Comparison of ENCODE assay signal across 10 mouse cellular contexts in the genomic region with DNA sequence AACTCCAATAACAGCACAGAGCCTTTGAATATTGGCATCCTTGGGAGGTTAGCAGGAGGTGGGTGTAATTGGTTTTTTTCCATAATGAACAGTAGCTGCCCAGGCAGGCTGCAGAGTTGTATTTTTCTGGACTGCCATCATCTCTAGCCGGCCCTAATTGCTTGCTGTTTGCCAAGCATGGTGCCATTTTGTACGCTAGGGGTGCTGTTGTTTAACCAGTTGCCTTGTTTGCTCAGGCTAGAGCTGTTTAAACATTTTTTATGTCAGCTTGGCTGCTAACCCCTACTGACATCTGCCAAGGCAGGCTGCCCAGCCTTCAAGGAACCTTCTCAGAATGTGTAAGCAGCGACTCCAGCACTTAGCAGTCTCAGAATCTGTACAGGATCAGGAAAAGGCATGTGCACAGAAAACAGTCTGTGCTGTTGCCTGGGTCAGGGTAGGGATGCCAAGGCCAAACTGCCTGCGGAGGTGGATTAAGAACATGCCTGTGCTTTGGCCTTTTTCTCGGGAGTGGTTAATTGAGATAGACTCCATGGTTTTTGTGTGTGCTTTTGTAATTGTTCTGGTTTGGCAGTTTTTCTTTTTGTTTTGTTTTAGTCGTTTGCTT. TPM values are rescaled to one million over a fixed set of nuclear protein-coding genes. Genes with fewer than 3 reads are reported as not detected.
A peak's percentile ranks its signal among the peaks of the same experiment; 100 is the strongest.
DNase-seq lines count a peak whose midpoint lies in the region; ATAC-seq and TF ChIP-seq lines count a peak whose summit lies in the region.
"Had no signal": no experiment of that assay in that cellular context is flagged by ENCODE, and none has a peak within 500 bp of the region (broad histone marks: within the 10 kb centered on the region; RNA-seq: fewer than 3 reads in every experiment).

No protein-coding gene starts in this region.

- no peaks in the 10 kb centered on the region for H3K4me1 ChIP-seq in forebrain, postnatal 0 days (ENCODE audit: insufficient read depth)
- H3K4me1 ChIP-seq in hindbrain, postnatal 0 days (ENCODE audit: insufficient read depth, low read length) = no peaks in the 10 kb centered on the region
- H3K4me1 ChIP-seq in limb, embryonic 11.5 days (ENCODE audit: control insufficient read depth, insufficient read depth, low read length) = no peaks in the 10 kb centered on the region

- no peaks in the 10 kb centered on the region for H3K36me3 ChIP-seq in forebrain, postnatal 0 days (ENCODE audit: insufficient read depth)
- no peaks in the 10 kb centered on the region for H3K36me3 ChIP-seq in hindbrain, postnatal 0 days (ENCODE audit: insufficient read depth, low read length)
- no peaks in the 10 kb centered on the region for H3K36me3 ChIP-seq in limb, embryonic 11.5 days (ENCODE audit: control insufficient read depth, insufficient read depth, low read length)
- H3K36me3 ChIP-seq: G1E had no signal

- peak; percentile 68 for TF ChIP-seq CTCF in forebrain, postnatal 0 days (IDR thresholded peaks at IDR 0.05; ENCODE audit: low read depth)
- peak; percentile 73 for TF ChIP-seq CTCF in hindbrain, postnatal 0 days (IDR thresholded peaks at IDR 0.05; ENCODE audit: low read depth)

- no peaks in the 10 kb centered on the region for H3K27me3 ChIP-seq in forebrain, postnatal 0 days (ENCODE audit: insufficient read depth, low read length)
- H3K27me3 ChIP-seq in hindbrain, postnatal 0 days (ENCODE audit: insufficient read depth, low read length) = no peaks in the 10 kb centered on the region
- H3K27me3 ChIP-seq in limb, embryonic 11.5 days (ENCODE audit: control insufficient read depth, insufficient read depth, low read length) = no peaks in the 10 kb centered on the region

- no peak overlapping the region for H3K4me3 ChIP-seq in forebrain, postnatal 0 days (ENCODE audit: low read depth, low read length)
- no peak overlapping the region for H3K4me3 ChIP-seq in hindbrain, postnatal 0 days (ENCODE audit: low read length)
- H3K4me3 ChIP-seq in limb, embryonic 11.5 days (ENCODE audit: low read depth, low read length) = no peak overlapping the region

- H3K9me3 ChIP-seq in forebrain, postnatal 0 days (ENCODE audit: low read length) = no peaks in the 10 kb centered on the region
- no peaks in the 10 kb centered on the region for H3K9me3 ChIP-seq in hindbrain, postnatal 0 days (ENCODE audit: low read length)
- no peaks in the 10 kb centered on the region for H3K9me3 ChIP-seq in limb, embryonic 11.5 days (ENCODE audit: control insufficient read depth, low read length)
- H3K9me3 ChIP-seq: G1E had no signal

- no peak overlapping the region for H3K4me2 ChIP-seq in forebrain, postnatal 0 days (ENCODE audit: low read depth)
- H3K4me2 ChIP-seq in hindbrain, postnatal 0 days (ENCODE audit: low read depth, low read length) = no peak overlapping the region
- no peak overlapping the region for H3K4me2 ChIP-seq in limb, embryonic 11.5 days (ENCODE audit: low read depth, severe bottlenecking)

- H3K27ac ChIP-seq in forebrain, postnatal 0 days (ENCODE audit: low read depth, low read length) = no peak overlapping the region
- no peak overlapping the region for H3K27ac ChIP-seq in hindbrain, postnatal 0 days
- H3K27ac ChIP-seq in limb, embryonic 11.5 days (replicated peaks; ENCODE audit: low read depth, low read length) = no peak overlapping the region

- peak; percentile 91 for ATAC-seq in forebrain, postnatal 0 days
- peak; percentile 87 for ATAC-seq in hindbrain, postnatal 0 days
- no peak for ATAC-seq in limb, embryonic 11.5 days (ENCODE audit: insufficient number of reproducible peaks, low FRiP score, low TSS enrichment, low read depth)

- intact Hi-C loops in heart, postnatal 25 days (cut with DNase I) = loop anchor here (1.0 to 10.0 kb wide), 3 partner anchors 297 to 1172 kb away; no protein-coding TSS in a partner anchor

- 28% methylated on average over 6 of the region's 6 CpGs for WGBS in forebrain, postnatal 0 days
- 31% methylated on average over 6 of the region's 6 CpGs for WGBS in hindbrain, postnatal 0 days
- 44% methylated on average over 6 of the region's 6 CpGs for WGBS in limb, embryonic 11.5 days

- no peak overlapping the region for H3K9ac ChIP-seq in forebrain, postnatal 0 days
- no peak overlapping the region for H3K9ac ChIP-seq in hindbrain, postnatal 0 days (replicated peaks; ENCODE audit: low read length)
- H3K9ac ChIP-seq in limb, embryonic 11.5 days (ENCODE audit: low read length) = no peak overlapping the region

- peak; percentile 0 for DNase-seq in heart, adult 8-10 months (ENCODE audit: low spot score)
- DNase-seq in heart, postnatal 25 days (ENCODE audit: low spot score) = no peak
- peak; percentile 10 for DNase-seq in cerebellum, adult 11 months
- DNase-seq in forebrain, postnatal 0 days = peak; percentile 81
- peak; percentile 87 for DNase-seq in hindbrain, postnatal 0 days (ENCODE audit: low spot score)
- DNase-seq in limb, embryonic 11.5 days (ENCODE audit: low spot score) = peak; percentile 45
- peak; percentile 29 for DNase-seq in retina, adult 2 months (ENCODE audit: low read depth, low spot score)
- DNase-seq in spleen, postnatal 36 days (ENCODE audit: low spot score in 2 of 2) = no peak

RNA-seq across cellular contexts. Expression of gene Gpr50, which starts 14.5 kb away (rescaled TPM):
- total RNA-seq in heart, adult 8-10 months (2022) = not detected
- not detected for total RNA-seq in heart, postnatal 25 days (2021)
- 2.8 TPM in 2 replicates for total RNA-seq in forebrain, postnatal 0 days (2014; rRNA removed)
- polyA plus RNA-seq in forebrain, postnatal 0 days (2015; fragmentation: Nextera tagmentation; extraction: Ambion mirVana) = 1.1 and 2.4 TPM in 2 replicates
- total RNA-seq in hindbrain, postnatal 0 days (2014; rRNA removed) = 2.3 and 9.4 TPM in 2 replicates
- polyA plus RNA-seq in hindbrain, postnatal 0 days (2015; fragmentation: Nextera tagmentation; extraction: Ambion mirVana) = 2.0 and 2.4 TPM in 2 replicates
- 0.17 and 0.20 TPM in 2 replicates for polyA plus RNA-seq in limb, embryonic 11.5 days (2014; fragmentation: Nextera tagmentation; extraction: Ambion mirVana)
- total RNA-seq: layer of hippocampus, postnatal 25 days had no signal
- polyA plus RNA-seq: G1E had no signal

Comparison
In these comparisons a context has a peak if more than half of its experiments do, and no peak if none do; other contexts are left out.
1. DNase-seq: peak in heart, adult 8-10 months (single experiment), cerebellum, adult 11 months (single experiment), forebrain, postnatal 0 days (single experiment), hindbrain, postnatal 0 days (single experiment), limb, embryonic 11.5 days (single experiment) and retina, adult 2 months (single experiment); none in heart, postnatal 25 days (single experiment) and spleen, postnatal 36 days (0 of 2).